Mouse (Mus musculus) ES-E14 (cell line): Measurements from ENCODE around the gene Tmem140.

Experiments used
- CHD2 ChIP-seq: IDR thresholded peaks from 2 replicates; pipeline ENCODE4 v1.6.1; 2014; ENCODE audit warnings: mild to moderate bottlenecking, low read depth, low read length, inconsistent platforms
- HCFC1 ChIP-seq: IDR thresholded peaks from 2 replicates; pipeline ENCODE4 v1.6.1; 2012; ENCODE audit warnings: low read length, inconsistent platforms, borderline replicate concordance; ENCODE audit not compliant: insufficient read depth
- MAFK ChIP-seq: IDR thresholded peaks from 2 replicates; pipeline ENCODE4 v1.6.1; 2014; ENCODE audit warnings: mild to moderate bottlenecking, low read depth, low read length, inconsistent platforms; ENCODE audit not compliant: insufficient read depth
- ZC3H11A ChIP-seq: IDR thresholded peaks from 2 replicates; pipeline ENCODE4 v1.6.1; 2012; ENCODE audit warnings: low read depth, mild to moderate bottlenecking, inconsistent platforms, low read length, borderline replicate concordance
- ZNF384 ChIP-seq: IDR thresholded peaks from 2 replicates; pipeline ENCODE4 v1.6.1; 2012; ENCODE audit warnings: low read depth, low read length, inconsistent platforms

DNA sequence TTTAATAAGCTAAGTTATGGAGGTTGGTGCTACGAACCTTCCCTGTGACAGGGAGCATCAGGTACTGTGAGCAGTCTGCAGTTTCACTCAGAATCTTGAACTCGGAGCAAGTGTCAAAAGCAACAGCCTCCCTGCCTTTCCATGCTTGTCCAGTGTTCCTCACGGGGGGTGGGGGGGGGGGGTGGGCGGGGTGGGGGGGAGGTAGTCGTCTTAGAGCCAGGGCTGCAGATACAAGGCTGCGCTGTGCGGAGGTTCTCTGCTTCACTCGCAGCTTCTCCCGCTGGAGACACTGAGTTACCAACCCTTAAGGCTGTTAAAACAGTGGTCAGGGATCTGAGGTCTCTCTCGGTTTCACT, 5.0 kb downstream of the Tmem140 start:
- TF ChIP-seq MAFK (no peak), ZC3H11A (no peak), ZNF384 (no peak), HCFC1 (no peak), CHD2 (no peak)
